Mouse (Mus musculus): ENCODE data around the gene P2ry6. TPM values are rescaled to one million over a fixed set of nuclear protein-coding genes. Genes with fewer than 3 reads are reported as not detected.

Gene P2ry6
- polyA plus RNA-seq, 1 experiment = 402 TPM

DNA sequence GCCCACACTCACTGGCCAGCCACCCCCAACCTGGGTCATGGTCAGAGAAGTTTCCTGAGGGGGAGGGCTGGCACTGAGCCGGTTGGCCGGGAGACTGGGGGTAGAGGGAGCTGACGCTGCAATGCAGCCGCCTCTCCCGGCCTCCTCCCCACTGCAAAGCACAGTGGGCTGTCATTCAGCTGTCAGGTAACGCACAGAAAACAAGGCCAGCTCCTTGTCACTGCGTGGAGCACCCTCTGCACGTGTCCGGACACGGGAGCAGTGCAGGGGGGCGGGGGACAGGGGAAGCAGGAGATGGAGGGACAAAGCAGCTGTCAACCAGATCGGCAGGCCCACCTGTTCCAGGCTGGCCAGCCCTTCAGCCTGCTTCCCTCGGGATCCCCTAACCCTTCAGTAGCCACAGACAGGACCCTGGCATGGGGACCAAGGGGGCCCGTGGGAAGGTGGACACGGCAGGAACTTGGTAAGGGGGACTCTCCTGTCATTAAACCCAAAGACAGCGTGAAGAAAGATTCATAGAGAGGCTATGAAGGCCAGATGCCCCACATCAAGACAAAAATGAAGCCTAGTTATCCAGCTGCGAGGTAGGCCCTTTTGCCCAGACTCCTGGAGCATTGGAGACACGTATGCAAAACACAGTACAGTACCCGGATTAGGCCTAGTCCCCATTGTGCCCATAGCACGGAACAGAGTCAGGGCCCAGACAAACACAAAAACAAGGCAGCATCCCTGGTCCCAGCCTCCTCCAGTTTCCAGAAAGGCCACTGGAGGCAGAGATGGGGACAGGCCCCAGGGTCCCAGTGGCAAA, 81.0 kb downstream of the P2ry6 start:
- no peak overlapping the region for H3K4me3 ChIP-seq (ENCODE audit: insufficient read depth, low read length)
- TF ChIP-seq CTCF (IDR thresholded peaks at IDR 0.05; ENCODE audit: low read depth, low read length) = no peak
- no peak for TF ChIP-seq POLR2A (IDR thresholded peaks at IDR 0.05; ENCODE audit: borderline replicate concordance, low read depth, low read length)
- H3K4me1 ChIP-seq (ENCODE audit: control insufficient read depth, insufficient read depth, low read length) = no peaks in the 10 kb centered on the region
- H3K27ac ChIP-seq (ENCODE audit: insufficient read depth, low read depth, low read length) = no peak overlapping the region

Other genes with a start within 250 kb of the P2ry6 start
- gene Relt, start 111.2 kb downstream of the P2ry6 start, polyA plus RNA-seq (2012; ENCODE audit: insufficient read depth, insufficient read length, missing spikeins) = 6.3 and 6.9 TPM in 2 replicates
- 0.36 and 0.52 TPM in 2 replicates for gene Arhgef17, start 42.5 kb downstream of the P2ry6 start, polyA plus RNA-seq (2012; ENCODE audit: insufficient read depth, insufficient read length, missing spikeins)
- 4.8 and 5.2 TPM in 2 replicates for gene P2ry2, start 38.2 kb upstream of the P2ry6 start, polyA plus RNA-seq (2012; ENCODE audit: insufficient read depth, insufficient read length, missing spikeins)
- 51.2 and 53.0 TPM in 2 replicates for gene Fchsd2, start 118.2 kb upstream of the P2ry6 start, polyA plus RNA-seq (2012; ENCODE audit: insufficient read depth, insufficient read length, missing spikeins)

All from bone marrow macrophage, adult 2 months (primary cell).